Mouse (Mus musculus): ENCODE measurements at regions not wholly inside any gene's neighbourhood (a gene's known extent, or its start where the extent isn't known, plus 50 kb on each side); places are given as distances from the start of the nearest gene placed in this dataset.

GRCm38 (mm10) chr12:107129232-107129631 lies 359.2 kb upstream of the 3110018I06Rik start:
- no peak for DNase-seq (ENCODE audit: extremely low spot score in 1 of 2, low spot score in 1 of 2)

GRCm38 (mm10) chr12:107131351-107131750 lies 357.1 kb upstream of the 3110018I06Rik start:
- DNase-seq (ENCODE audit: extremely low spot score in 1 of 2, low spot score in 1 of 2): no peak

GRCm38 (mm10) chr12:107131841-107132240 lies 356.6 kb upstream of the 3110018I06Rik start:
- no peak for DNase-seq (ENCODE audit: extremely low spot score in 1 of 2, low spot score in 1 of 2)

- DNase-seq (ENCODE audit: extremely low spot score in 1 of 2, low spot score in 1 of 2): no peak
Observed at GRCm38 (mm10) chr12:107132501-107132900, 355.9 kb upstream of the 3110018I06Rik start.

- no peak for DNase-seq (ENCODE audit: extremely low spot score in 1 of 2, low spot score in 1 of 2)
Observed at GRCm38 (mm10) chr12:107134353-107134752, 354.1 kb upstream of the 3110018I06Rik start.

GRCm38 (mm10) chr12:107138677-107139400 lies 349.6 kb upstream of the 3110018I06Rik start:
- no peak for DNase-seq (ENCODE audit: extremely low spot score in 1 of 2, low spot score in 1 of 2)

- no peak for DNase-seq (ENCODE audit: extremely low spot score in 1 of 2, low spot score in 1 of 2)
Observed at GRCm38 (mm10) chr12:107140957-107141595, 347.4 kb upstream of the 3110018I06Rik start.

- no peak for DNase-seq (ENCODE audit: extremely low spot score in 1 of 2, low spot score in 1 of 2)
Observed at GRCm38 (mm10) chr12:107142226-107142625, 346.2 kb upstream of the 3110018I06Rik start.

- no peak for DNase-seq (ENCODE audit: extremely low spot score in 1 of 2, low spot score in 1 of 2)
Observed at GRCm38 (mm10) chr12:107146608-107147121, 341.8 kb upstream of the 3110018I06Rik start.

GRCm38 (mm10) chr12:107148451-107148850 lies 340.0 kb upstream of the 3110018I06Rik start:
- DNase-seq (ENCODE audit: extremely low spot score in 1 of 2, low spot score in 1 of 2): no peak

GRCm38 (mm10) chr12:107151089-107151488 lies 337.3 kb upstream of the 3110018I06Rik start:
- DNase-seq (ENCODE audit: extremely low spot score in 1 of 2, low spot score in 1 of 2): no peak

GRCm38 (mm10) chr12:107154668-107155067 lies 333.8 kb upstream of the 3110018I06Rik start:
- no peak for DNase-seq (ENCODE audit: extremely low spot score in 1 of 2, low spot score in 1 of 2)

- DNase-seq (ENCODE audit: extremely low spot score in 1 of 2, low spot score in 1 of 2): no peak
Observed at GRCm38 (mm10) chr12:107156791-107157428, 331.5 kb upstream of the 3110018I06Rik start.

- no peak for DNase-seq (ENCODE audit: extremely low spot score in 1 of 2, low spot score in 1 of 2)
Observed at GRCm38 (mm10) chr12:107159126-107159525, 329.3 kb upstream of the 3110018I06Rik start.

- no peak for DNase-seq (ENCODE audit: extremely low spot score in 1 of 2, low spot score in 1 of 2)
Observed at GRCm38 (mm10) chr12:107160137-107160536, 328.3 kb upstream of the 3110018I06Rik start.

GRCm38 (mm10) chr12:107160628-107161027 lies 327.8 kb upstream of the 3110018I06Rik start:
- no peak for DNase-seq (ENCODE audit: extremely low spot score in 1 of 2, low spot score in 1 of 2)

GRCm38 (mm10) chr12:107170926-107171325 lies 317.5 kb upstream of the 3110018I06Rik start:
- DNase-seq (ENCODE audit: extremely low spot score in 1 of 2, low spot score in 1 of 2): no peak

- DNase-seq (ENCODE audit: extremely low spot score in 1 of 2, low spot score in 1 of 2): no peak
Observed at GRCm38 (mm10) chr12:107171676-107172075, 316.8 kb upstream of the 3110018I06Rik start.

- no peak for DNase-seq (ENCODE audit: extremely low spot score in 1 of 2, low spot score in 1 of 2)
Observed at GRCm38 (mm10) chr12:107178676-107179075, 309.8 kb upstream of the 3110018I06Rik start.

- DNase-seq (ENCODE audit: extremely low spot score in 1 of 2, low spot score in 1 of 2): no peak
Observed at GRCm38 (mm10) chr12:107180501-107180900, 307.9 kb upstream of the 3110018I06Rik start.

- no peak for DNase-seq (ENCODE audit: extremely low spot score in 1 of 2, low spot score in 1 of 2)
Observed at GRCm38 (mm10) chr12:107181291-107181690, 307.1 kb upstream of the 3110018I06Rik start.
